Mouse (Mus musculus): Measurements from ENCODE around the gene Tlr7.
"Not testable (repeated sequence)": the region's sequence is repeated elsewhere in the genome, so short reads cannot be mapped to it uniquely, and the experiment has no call there.

DNA sequence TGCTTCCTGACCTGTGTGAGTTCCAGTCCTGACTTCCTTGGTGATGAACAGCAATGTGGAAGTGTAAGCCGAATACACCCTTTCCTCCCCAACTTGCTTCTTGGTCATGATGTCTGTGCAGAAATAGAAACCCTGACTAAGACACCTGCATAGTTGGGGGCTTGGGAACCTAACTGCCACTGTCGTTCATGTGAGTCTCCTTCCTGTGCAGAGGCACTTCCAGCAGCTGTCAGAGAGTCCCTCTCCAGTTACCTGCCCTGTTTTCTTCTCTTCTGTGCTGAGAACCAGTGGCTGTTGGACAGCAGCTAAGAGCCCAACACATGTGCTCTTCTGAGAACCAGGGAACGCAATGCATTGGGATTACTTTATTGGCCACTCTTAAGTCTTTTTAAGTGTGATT lies 30.9 kb upstream of the Tlr7 start:
- TF ChIP-seq ZC3H11A (IDR thresholded peaks at IDR 0.05; ENCODE audit: borderline replicate concordance, low read depth, low read length); HCFC1 (IDR thresholded peaks at IDR 0.05; ENCODE audit: borderline replicate concordance, insufficient read depth, low read length); MAFK (IDR thresholded peaks at IDR 0.05; ENCODE audit: insufficient read depth, low read depth, low read length); ZNF384 (IDR thresholded peaks at IDR 0.05; ENCODE audit: low read depth, low read length); CHD2 (IDR thresholded peaks at IDR 0.05; ENCODE audit: low read depth, low read length): not testable (repeated sequence)

Measured in ES-E14 (cell line).